Mouse (Mus musculus) kidney, postnatal 0 days (tissue): ENCODE results near the gene Lin7b. TPM values are rescaled to one million over a fixed set of nuclear protein-coding genes. Genes with fewer than 3 reads are reported as not detected.

Source experiments
- ATAC-seq: fragments of 200-750 bp; cut with Nextera tagmentation; replicated peaks from 2 replicates; pipeline ENCODE4 v1.8.0; 2017; ENCODE audit warnings: low read depth, moderate number of reproducible peaks, moderate TSS enrichment, moderate library complexity; ENCODE audit not compliant: low FRiP score
- DNase-seq: peaks from one replicate; pipeline ENCODE4 v3.0.0-alpha.2; 2016; ENCODE audit warnings: low spot score
- H3K27ac ChIP-seq: fragments of 300-500 bp; sonication (generic); 2 replicates; pipeline ENCODE4 v1.5.1; 2014; ENCODE audit warnings: mild to moderate bottlenecking
- H3K27me3 ChIP-seq: fragments of 300-500 bp; sonication (generic); 2 replicates; pipeline ENCODE4 v1.6.1; 2014; ENCODE audit warnings: low read length, mixed read lengths; ENCODE audit not compliant: insufficient read depth
- H3K36me3 ChIP-seq: fragments of 300-500 bp; sonication (generic); 2 replicates; pipeline ENCODE4 v1.6.1; 2014; ENCODE audit warnings: low read length, mixed read lengths; ENCODE audit not compliant: insufficient read depth
- H3K4me1 ChIP-seq: fragments of 300-500 bp; sonication (generic); replicated peaks from 2 replicates; pipeline ENCODE4 v1.6.1; 2014; ENCODE audit warnings: antibody characterized with exemption, low read length, mixed read lengths; ENCODE audit not compliant: insufficient read depth
- H3K4me2 ChIP-seq: fragments of 300-500 bp; sonication (generic); 2 replicates; pipeline ENCODE4 v1.6.1; 2014; ENCODE audit warnings: mild to moderate bottlenecking, low read length, moderate library complexity, mixed read lengths
- H3K4me3 ChIP-seq: fragments of 300-500 bp; sonication (generic); replicated peaks from 2 replicates; pipeline ENCODE4 v1.5.1; 2014; ENCODE audit warnings: low read depth, low read length
- H3K9ac ChIP-seq: fragments of 300-500 bp; sonication (generic); 2 replicates; pipeline ENCODE4 v1.6.1; 2014; ENCODE audit warnings: low read depth, low read length
- H3K9me3 ChIP-seq: fragments of 300-500 bp; sonication (generic); replicated peaks from 2 replicates; pipeline ENCODE4 v1.6.1; 2016; ENCODE audit warnings: low read length, inconsistent platforms, mixed read lengths
- CTCF ChIP-seq: IDR thresholded peaks from 2 replicates; pipeline ENCODE4 v1.5.1; 2016; ENCODE audit warnings: antibody characterized with exemption, low read depth, mild to moderate bottlenecking, moderate library complexity
- WGBS: fragments of 180-500 bp; shearing (Covaris S2); extraction: QIAGEN DNeasy Blood & Tissue Kit; methylation state at CpG from one replicate; pipeline ENCODE4 v1.1.7; 2014; 5-methylcytosine and 5-hydroxymethylcytosine counted together
- polyA plus RNA-seq: library from polyadenylated mRNA; unstranded; fragments of >200 nt; fragmentation: Nextera tagmentation; extraction: Ambion mirVana; gene quantifications from 2 replicates; pipeline ENCODE4 v1.2.1, GENCODE M21; 2015

The Lin7b gene
- polyA plus RNA-seq, 1 experiment from 2014 or later = 1.2 TPM

- Histone ChIP-seq H3K4me3 (peak overlapping the region; percentile 35), H3K36me3 (no peaks in the 10 kb centered on the region), H3K9me3 (no peaks in the 10 kb centered on the region), H3K27ac (peak overlapping the region; percentile 31; the same call in 1 of the 2 replicates), H3K27me3 (no peaks in the 10 kb centered on the region), H3K9ac (0 out of 2 replicates have a peak overlapping the region, but pooled peaks have one; percentile 36), H3K4me2 (peak overlapping the region; percentile 71), H3K4me1 (peaks cover 25% of the 10 kb centered on the region)
- DNase-seq (peak; percentile 83), ATAC-seq (no peak)
- no peak for TF ChIP-seq CTCF
- WGBS = under 1% methylated on average over 11 of the region's 11 CpGs
These were observed 29.7 kb downstream of the Lin7b start for GRCm38 (mm10) chr7:45340669-45341068.

- H3K4me3 ChIP-seq = peak overlapping the region; percentile 35
- H3K4me2 ChIP-seq = peak overlapping the region; percentile 71
- H3K36me3 ChIP-seq = no peaks in the 10 kb centered on the region
- no peak for TF ChIP-seq CTCF
- peak overlapping the region; percentile 31; the same call in 1 of the 2 replicates for H3K27ac ChIP-seq
- H3K9me3 ChIP-seq = no peaks in the 10 kb centered on the region
- no peak for DNase-seq
- 2% methylated on average over 11 of the region's 11 CpGs for WGBS
- no peaks in the 10 kb centered on the region for H3K27me3 ChIP-seq
- peaks cover 25% of the 10 kb centered on the region for H3K4me1 ChIP-seq
- H3K9ac ChIP-seq = peak overlapping the region; percentile 36
- no peak for ATAC-seq
These were observed 30.3 kb downstream of the Lin7b start for GRCm38 (mm10) chr7:45340066-45340442.

GRCm38 (mm10) chr7:45339410-45340065 is 30.8 kb downstream of the Lin7b start:
- DNase-seq (peak; percentile 91), ATAC-seq (peak; percentile 56)
- peak overlapping the region; percentile 36 for H3K9ac ChIP-seq
- peak; percentile 55 for TF ChIP-seq CTCF
- peak overlapping the region; percentile 56 for H3K27ac ChIP-seq
- peak overlapping the region; percentile 71 for H3K4me2 ChIP-seq
- no peaks in the 10 kb centered on the region for H3K27me3 ChIP-seq
- H3K9me3 ChIP-seq = no peaks in the 10 kb centered on the region
- peak overlapping the region; percentile 35 for H3K4me3 ChIP-seq
- peaks cover 29% of the 10 kb centered on the region for H3K4me1 ChIP-seq
- under 1% methylated on average over 35 of the region's 39 CpGs for WGBS
- no peaks in the 10 kb centered on the region for H3K36me3 ChIP-seq

GRCm38 (mm10) chr7:45338161-45338911 is 32.0 kb downstream of the Lin7b start:
- H3K4me2 ChIP-seq = peak overlapping the region; percentile 71
- peak; percentile 73 for DNase-seq
- TF ChIP-seq CTCF = no peak
- H3K27me3 ChIP-seq = no peaks in the 10 kb centered on the region
- H3K36me3 ChIP-seq = no peaks in the 10 kb centered on the region
- no peaks in the 10 kb centered on the region for H3K9me3 ChIP-seq
- ATAC-seq = peak; percentile 15
- peak overlapping the region; percentile 36; the same call in 1 of the 2 replicates for H3K9ac ChIP-seq
- H3K27ac ChIP-seq = peak overlapping the region; percentile 56; the same call in 1 of the 2 replicates
- H3K4me3 ChIP-seq = peak overlapping the region; percentile 35; the same call in 1 of the 2 replicates
- H3K4me1 ChIP-seq = peaks cover 29% of the 10 kb centered on the region
- WGBS = 3% methylated on average over 14 of the region's 14 CpGs

- Histone ChIP-seq H3K9me3 (no peaks in the 10 kb centered on the region), H3K27ac (no peak overlapping the region), H3K36me3 (no peaks in the 10 kb centered on the region), H3K27me3 (no peaks in the 10 kb centered on the region), H3K4me3 (no peak overlapping the region), H3K4me2 (no peak overlapping the region), H3K9ac (no peak overlapping the region), H3K4me1 (peaks cover 31% of the 10 kb centered on the region)
- no peak for TF ChIP-seq CTCF
- DNase-seq (no peak), ATAC-seq (no peak)
- WGBS = 15% methylated on average over 4 of the region's 4 CpGs
These were observed 32.9 kb downstream of the Lin7b start for GRCm38 (mm10) chr7:45337469-45337868.

GRCm38 (mm10) chr7:45336319-45336718 is 34.1 kb downstream of the Lin7b start:
- Histone ChIP-seq H3K27me3 (no peaks in the 10 kb centered on the region), H3K9ac (no peak overlapping the region), H3K36me3 (no peaks in the 10 kb centered on the region), H3K27ac (no peak overlapping the region), H3K4me3 (no peak overlapping the region), H3K4me1 (peaks cover 35% of the 10 kb centered on the region), H3K9me3 (no peaks in the 10 kb centered on the region), H3K4me2 (no peak overlapping the region)
- DNase-seq (no peak), ATAC-seq (no peak)
- no peak for TF ChIP-seq CTCF
- 91% methylated on average over 4 of the region's 4 CpGs for WGBS
